Mouse (Mus musculus) layer of hippocampus, adult 9-10 months (tissue): Measurements from ENCODE around the gene Akirin2.

Experiments
- DNase-seq: peaks from one replicate; pipeline ENCODE4 v3.0.0; 2022; ENCODE audit warnings: low spot score

The Akirin2 gene

GRCm38 (mm10) chr4:34584871-34585607 is 34.3 kb downstream of the Akirin2 start:
- DNase-seq = no peak

GRCm38 (mm10) chr4:34603123-34603522 is 52.4 kb downstream of the Akirin2 start:
- DNase-seq = no peak

DNA sequence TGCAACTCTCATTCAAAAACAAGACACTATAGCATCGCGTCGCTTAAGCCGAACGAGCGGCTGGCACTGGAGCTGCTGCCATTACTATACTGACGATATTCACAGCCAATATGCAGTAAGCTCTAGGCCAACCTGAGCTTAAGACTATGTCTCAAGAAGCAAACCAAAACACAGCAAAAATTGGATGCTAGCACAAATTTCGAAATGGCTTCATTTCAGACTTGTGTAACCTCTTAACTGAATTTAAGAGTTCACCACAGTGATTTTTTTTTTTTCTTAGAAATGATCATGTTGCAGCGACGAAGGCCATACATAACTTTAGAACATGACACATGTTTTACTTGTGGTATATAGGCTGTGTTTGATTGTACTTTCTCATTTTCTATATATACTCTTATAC is 55.9 kb downstream of the Akirin2 start:
- no peak for DNase-seq

DNA sequence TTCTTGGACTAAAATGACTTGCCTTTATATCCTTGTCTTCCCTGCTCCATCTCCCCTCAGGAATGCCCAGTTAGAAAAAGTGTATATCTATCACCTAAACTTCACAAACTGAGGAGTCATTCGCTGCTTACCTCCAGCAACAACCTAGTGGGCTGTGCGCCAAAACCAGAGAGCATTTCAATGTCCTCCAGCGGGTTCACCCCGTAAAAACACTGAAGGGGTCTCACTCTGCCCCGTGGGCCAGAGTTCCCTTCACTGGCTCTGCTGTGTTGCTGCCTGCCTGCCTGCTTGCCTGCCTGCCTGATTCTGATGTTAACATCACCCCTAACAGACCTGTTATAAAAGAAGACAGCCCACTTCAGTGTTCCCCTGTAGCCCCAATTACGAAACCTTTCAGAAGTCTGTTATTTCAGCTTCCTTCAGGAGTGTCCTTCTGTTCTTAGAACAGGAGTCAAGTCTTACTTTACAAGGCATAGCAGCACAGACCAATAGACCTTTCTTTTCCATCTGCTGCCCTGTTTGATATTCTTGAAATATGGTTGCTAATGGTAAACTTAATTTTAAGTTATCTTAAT is 62.9 kb downstream of the Akirin2 start:
- no peak for DNase-seq

DNA sequence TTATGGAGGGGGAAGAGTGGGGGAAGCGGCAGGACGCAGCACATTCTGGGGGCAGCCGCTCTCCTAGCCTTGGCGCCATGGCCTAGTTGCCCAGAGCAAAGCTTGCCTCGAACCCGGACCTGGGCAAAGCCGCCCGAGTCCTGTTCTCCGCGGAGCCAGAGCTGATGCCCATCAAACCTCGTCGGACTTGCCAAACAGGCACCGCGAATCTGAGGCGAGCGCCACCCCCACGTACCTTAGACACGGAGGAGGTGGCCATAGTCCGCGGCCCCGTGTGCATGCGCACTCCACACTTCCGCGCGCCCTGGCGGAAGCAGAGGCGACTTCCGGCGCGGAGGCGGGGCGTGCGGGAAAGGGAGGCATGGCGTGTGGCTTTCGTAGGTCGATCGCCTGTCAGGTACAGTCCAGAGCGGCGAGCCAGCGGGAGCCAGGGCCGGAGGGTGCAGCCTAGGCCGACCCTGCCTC is 63.9 kb downstream of the Akirin2 start, which contains the start of the genes Orc3 and Rars2:
Orc3 (minus strand) TSS at position 315 of the 465 bp plus-strand sequence.
Rars2 (plus strand) TSS at position 328 of the 465 bp plus-strand sequence.
- peak; percentile 77 for DNase-seq

DNA sequence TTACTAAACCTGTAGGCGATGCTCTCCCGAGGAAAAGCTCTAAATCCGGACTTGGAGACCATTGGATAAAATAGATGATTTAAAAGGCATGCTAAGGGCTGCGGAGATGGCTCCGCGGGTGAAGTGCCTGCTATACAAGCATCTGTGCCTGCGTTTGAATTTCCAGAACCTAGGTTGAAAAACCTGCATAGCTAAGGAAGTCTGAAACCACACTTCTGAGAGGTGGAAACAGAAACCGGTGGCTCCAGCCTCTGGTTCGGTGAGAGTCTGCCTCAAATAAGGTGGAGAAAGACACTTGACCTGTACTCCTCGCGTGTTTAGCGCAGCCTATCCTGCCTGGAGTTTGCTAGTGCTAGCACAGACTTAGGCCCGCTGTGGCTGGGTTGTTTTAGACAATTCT is 64.6 kb downstream of the Akirin2 start:
- DNase-seq = no peak

- DNase-seq = no peak
Observed at GRCm38 (mm10) chr4:34616146-34616545, 65.4 kb downstream of the Akirin2 start.
